Mouse (Mus musculus) thymus, adult 2 months (tissue): Measurements from ENCODE around the gene Zfp865.

ENCODE experiments used
- CTCF ChIP-seq: fragments of 200-500 bp; IDR thresholded peaks from 2 replicates; pipeline ENCODE4 v1.5.1; 2012; ENCODE audit warnings: mild to moderate bottlenecking, control low read depth, low read length, moderate library complexity, borderline replicate concordance; ENCODE audit not compliant: control insufficient read depth, poor library complexity, insufficient read depth; ENCODE audit errors: extremely low read depth
- POLR2A ChIP-seq: fragments of 200-500 bp; IDR thresholded peaks from 2 replicates; pipeline ENCODE4 v1.6.1; 2012; ENCODE audit warnings: mild to moderate bottlenecking, low read length, control low read depth, moderate library complexity; ENCODE audit not compliant: control insufficient read depth, poor library complexity, insufficient read depth; ENCODE audit errors: extremely low read depth

- TF ChIP-seq CTCF = no peak
- TF ChIP-seq POLR2A = no peak
These were observed 32.8 kb downstream of the Zfp865 start for GRCm38 (mm10) chr7:5052931-5053343.
